Mouse (Mus musculus) cortical plate, adult 2 months (tissue): ENCODE results near the gene Shtn1. TPM values are rescaled to one million over a fixed set of nuclear protein-coding genes. Genes with fewer than 3 reads are reported as not detected.

Source experiments
- H3K27ac ChIP-seq: fragments of 200-500 bp; 2 replicates; pipeline ENCODE4 v1.5.1; 2012; ENCODE audit warnings: low read length, control low read depth, inconsistent platforms; ENCODE audit not compliant: insufficient read depth
- H3K4me1 ChIP-seq: fragments of 200-500 bp; 2 replicates; pipeline ENCODE4 v1.6.1; 2011; ENCODE audit warnings: low read length; ENCODE audit not compliant: control insufficient read depth, insufficient read depth
- H3K4me3 ChIP-seq: fragments of 200-500 bp; 2 replicates; pipeline ENCODE4 v1.5.1; 2011; ENCODE audit warnings: mild to moderate bottlenecking, low read length, control low read depth; ENCODE audit not compliant: insufficient read depth
- CTCF ChIP-seq: fragments of 200-500 bp; IDR thresholded peaks from 2 replicates; pipeline ENCODE4 v1.5.1; 2011; ENCODE audit warnings: mild to moderate bottlenecking, control low read depth, low read length; ENCODE audit not compliant: insufficient read depth; ENCODE audit errors: extremely low read depth
- POLR2A ChIP-seq: fragments of 200-500 bp; IDR thresholded peaks from 2 replicates; pipeline ENCODE4 v1.6.1; 2011; ENCODE audit warnings: mild to moderate bottlenecking, low read length, control low read depth; ENCODE audit not compliant: insufficient read depth; ENCODE audit errors: extremely low read depth
- polyA plus RNA-seq: library from polyadenylated mRNA; depleted of rRNA; stranded (reverse); fragments of >200 nt; gene quantifications from 2 replicates; pipeline ENCODE4 v1.2.3, GENCODE M21; 2012

Shtn1 gene
- polyA plus RNA-seq, 1 experiment: 23.0 TPM

DNA sequence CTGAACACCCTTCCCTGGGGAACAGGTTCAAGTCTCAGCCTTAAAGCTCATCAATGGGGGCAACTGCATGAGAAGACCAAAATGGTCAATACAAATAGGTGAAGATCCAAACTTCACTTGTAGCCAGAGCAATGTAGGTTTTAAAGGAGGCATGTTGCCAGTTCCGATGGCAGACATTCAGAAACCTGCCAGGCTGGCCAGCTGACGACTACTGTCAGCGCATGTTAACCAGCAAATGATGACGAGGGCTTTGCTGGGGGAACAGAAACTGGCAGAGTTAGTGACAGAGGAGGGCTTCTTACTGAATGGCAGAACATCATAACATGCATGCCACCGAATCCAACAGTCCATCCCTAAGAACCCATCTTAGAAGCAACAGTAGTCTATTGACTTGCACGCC is 2.9 kb downstream of the Shtn1 start:
- H3K4me1 ChIP-seq: peaks cover 7% of the 10 kb centered on the region
- H3K27ac ChIP-seq: no peak overlapping the region
- H3K4me3 ChIP-seq: no peak overlapping the region
- no peak for TF ChIP-seq CTCF
- no peak for TF ChIP-seq POLR2A

GRCm38 (mm10) chr19:59071979-59072378 is 3.9 kb downstream of the Shtn1 start:
- TF ChIP-seq CTCF (no peak), POLR2A (no peak)
- no peak overlapping the region for H3K4me3 ChIP-seq
- no peak overlapping the region for H3K27ac ChIP-seq
- H3K4me1 ChIP-seq: peaks cover 7% of the 10 kb centered on the region

- peaks cover 7% of the 10 kb centered on the region for H3K4me1 ChIP-seq
- H3K27ac ChIP-seq: no peak overlapping the region
- no peak overlapping the region for H3K4me3 ChIP-seq
- TF ChIP-seq CTCF (no peak), POLR2A (no peak)
Measured at GRCm38 (mm10) chr19:59071396-59071795, 4.5 kb downstream of the Shtn1 start.

DNA sequence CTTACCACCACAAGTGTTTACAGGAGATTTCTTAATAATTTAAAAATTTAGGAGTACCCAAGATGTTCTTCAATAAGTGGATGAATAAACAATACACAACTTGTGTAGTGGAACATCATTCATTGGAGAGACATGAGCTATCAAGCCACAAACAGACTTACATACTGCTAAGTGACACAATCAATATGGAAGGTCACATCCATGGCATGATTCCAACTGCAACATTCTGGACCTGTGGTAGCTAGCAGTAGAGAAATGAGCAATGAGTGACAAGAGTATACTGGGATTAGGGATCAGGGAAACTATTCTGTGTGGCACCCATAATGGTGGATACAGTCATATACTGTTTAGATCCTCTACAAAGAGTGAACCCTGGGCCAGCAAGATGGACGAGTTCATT is 8.2 kb downstream of the Shtn1 start:
- no peak overlapping the region for H3K4me3 ChIP-seq
- no peak overlapping the region for H3K27ac ChIP-seq
- peaks cover 7% of the 10 kb centered on the region for H3K4me1 ChIP-seq

DNA sequence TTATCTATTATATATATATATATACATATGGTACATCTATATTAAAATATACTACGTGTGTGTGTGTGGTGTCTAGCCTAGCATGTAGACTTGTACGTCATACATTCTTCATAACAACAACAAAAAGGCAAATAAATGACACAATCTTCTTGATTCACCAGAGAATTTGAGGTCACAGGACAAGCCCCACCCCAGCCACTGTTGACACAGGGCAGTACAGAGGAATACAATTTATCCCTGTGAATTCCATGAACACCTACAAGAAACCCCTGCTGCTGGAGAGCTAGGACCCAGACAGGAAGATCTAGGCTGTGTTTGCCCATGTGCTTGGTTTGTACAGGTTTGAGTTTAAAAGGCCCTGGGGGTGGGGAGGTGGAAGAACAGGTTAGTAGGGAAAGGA is 9.2 kb downstream of the Shtn1 start:
- H3K4me1 ChIP-seq: peaks cover 5% of the 10 kb centered on the region
- no peak overlapping the region for H3K27ac ChIP-seq
- no peak overlapping the region for H3K4me3 ChIP-seq
- TF ChIP-seq POLR2A (no peak), CTCF (no peak)

More for the DNA sequence above, 8.2 kb downstream of the Shtn1 start:
- TF ChIP-seq POLR2A (no peak), CTCF (no peak)

- no peak for TF ChIP-seq CTCF
- TF ChIP-seq POLR2A: no peak
- Histone ChIP-seq H3K27ac (no peak overlapping the region), H3K4me3 (no peak overlapping the region), H3K4me1 (peaks cover 5% of the 10 kb centered on the region)
Measured at GRCm38 (mm10) chr19:59066115-59066514, 9.8 kb downstream of the Shtn1 start.

GRCm38 (mm10) chr19:59064616-59065015 is 11.3 kb downstream of the Shtn1 start:
- Histone ChIP-seq H3K4me1 (peaks cover 5% of the 10 kb centered on the region), H3K4me3 (no peak overlapping the region), H3K27ac (no peak overlapping the region)
- TF ChIP-seq CTCF (no peak), POLR2A (no peak)

DNA sequence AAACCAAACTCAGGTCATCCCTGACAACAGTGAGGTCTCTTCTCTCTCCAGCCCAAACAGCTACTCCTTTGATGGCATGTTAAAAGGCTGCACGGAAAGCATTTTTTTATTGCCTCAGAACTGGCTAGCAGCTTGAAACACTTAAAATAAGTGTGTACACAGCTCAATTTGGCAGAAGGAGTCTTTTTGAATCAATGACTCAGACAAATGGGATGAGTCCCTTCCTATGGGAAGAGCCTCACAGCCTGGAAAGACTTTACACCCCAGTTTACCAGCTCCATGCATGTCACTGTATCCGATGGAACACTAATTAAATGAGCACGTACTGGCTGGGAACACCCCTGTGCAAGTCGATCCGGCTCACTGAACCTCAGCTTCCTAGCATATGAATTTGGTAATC is 12.3 kb downstream of the Shtn1 start:
- H3K4me1 ChIP-seq: peaks cover 5% of the 10 kb centered on the region
- TF ChIP-seq POLR2A: no peak
- no peak overlapping the region for H3K27ac ChIP-seq

GRCm38 (mm10) chr19:59058105-59058504 is 17.8 kb downstream of the Shtn1 start:
- H3K4me3 ChIP-seq: no peak overlapping the region
- no peaks in the 10 kb centered on the region; the same call in 1 of the 2 replicates for H3K4me1 ChIP-seq
- TF ChIP-seq POLR2A (no peak), CTCF (no peak)
- no peak overlapping the region for H3K27ac ChIP-seq

More for the DNA sequence above, 12.3 kb downstream of the Shtn1 start:
- H3K4me3 ChIP-seq: no peak overlapping the region

GRCm38 (mm10) chr19:59057366-59057765 is 18.5 kb downstream of the Shtn1 start:
- Histone ChIP-seq H3K27ac (no peak overlapping the region), H3K4me1 (peaks cover 3% of the 10 kb centered on the region; the same call in 1 of the 2 replicates), H3K4me3 (no peak overlapping the region)
- no peak for TF ChIP-seq POLR2A
- TF ChIP-seq CTCF: no peak

- Histone ChIP-seq H3K4me3 (no peak overlapping the region), H3K4me1 (peaks cover 3% of the 10 kb centered on the region; the same call in 1 of the 2 replicates), H3K27ac (no peak overlapping the region)
- TF ChIP-seq POLR2A: no peak
- TF ChIP-seq CTCF: no peak
Measured at GRCm38 (mm10) chr19:59054632-59054951, 21.3 kb downstream of the Shtn1 start.
